Mouse (Mus musculus) right cerebral cortex, postnatal 14 days (tissue): ENCODE measurements around the gene Alk.
A peak's percentile ranks its signal among the peaks of the same experiment; 100 is the strongest.

ENCODE experiments used
- DNase-seq: peaks from one replicate; pipeline ENCODE4 v3.0.0; 2022

Gene Alk

GRCm38 (mm10) chr17:72118376-72118775, 486.1 kb downstream of the Alk start:
- no peak for DNase-seq

GRCm38 (mm10) chr17:72115271-72115944, 489.0 kb downstream of the Alk start:
- no peak for DNase-seq

- DNase-seq = no peak
Observed at GRCm38 (mm10) chr17:72112004-72112403, 492.4 kb downstream of the Alk start.

- DNase-seq = no peak
Observed at GRCm38 (mm10) chr17:72111528-72111927, 492.9 kb downstream of the Alk start.

- no peak for DNase-seq
Observed at GRCm38 (mm10) chr17:72087261-72087703, 517.1 kb downstream of the Alk start.

- no peak for DNase-seq
Observed at GRCm38 (mm10) chr17:72081396-72081795, 523.0 kb downstream of the Alk start.

GRCm38 (mm10) chr17:72076306-72076921, 528.0 kb downstream of the Alk start:
- DNase-seq = peak; percentile 11

GRCm38 (mm10) chr17:72071871-72072270, 532.6 kb downstream of the Alk start:
- DNase-seq = no peak

GRCm38 (mm10) chr17:72068176-72068575, 536.3 kb downstream of the Alk start:
- DNase-seq = no peak

- DNase-seq = no peak
Observed at GRCm38 (mm10) chr17:72062978-72063377, 541.4 kb downstream of the Alk start.

- no peak for DNase-seq
Observed at GRCm38 (mm10) chr17:72059312-72059711, 545.1 kb downstream of the Alk start.

- no peak for DNase-seq
Observed at GRCm38 (mm10) chr17:72045671-72046070, 558.8 kb downstream of the Alk start.

- no peak for DNase-seq
Observed at GRCm38 (mm10) chr17:72043667-72044390, 560.6 kb downstream of the Alk start.

GRCm38 (mm10) chr17:72043001-72043666, 561.3 kb downstream of the Alk start:
- DNase-seq = peak; percentile 58

- no peak for DNase-seq
Observed at GRCm38 (mm10) chr17:72039176-72039948, 565.1 kb downstream of the Alk start.

- DNase-seq = no peak
Observed at GRCm38 (mm10) chr17:72038371-72038770, 566.1 kb downstream of the Alk start.

GRCm38 (mm10) chr17:72030672-72031071, 573.8 kb downstream of the Alk start:
- no peak for DNase-seq

GRCm38 (mm10) chr17:72023323-72023722, 581.1 kb downstream of the Alk start:
- no peak for DNase-seq

GRCm38 (mm10) chr17:72021733-72022669, 582.4 kb downstream of the Alk start:
- DNase-seq = no peak

- DNase-seq = no peak
Observed at GRCm38 (mm10) chr17:72017329-72017728, 587.1 kb downstream of the Alk start.

- DNase-seq = peak; percentile 19
Observed at GRCm38 (mm10) chr17:72015253-72015652, 589.2 kb downstream of the Alk start.
